Mouse (Mus musculus) heart, embryonic 11.5 days (tissue): Measurements from ENCODE around the gene Hoxa4. TPM values are rescaled to one million over a fixed set of nuclear protein-coding genes. Genes with fewer than 3 reads are reported as not detected.

Experiments used
- ATAC-seq: fragments of 200-750 bp; cut with Nextera tagmentation; replicated peaks from 2 replicates; pipeline ENCODE4 v1.8.0; 2017; ENCODE audit warnings: moderate library complexity; ENCODE audit not compliant: insufficient number of reproducible peaks, low FRiP score, low TSS enrichment
- H3K27ac ChIP-seq: fragments of 300-500 bp; sonication (generic); 2 replicates; pipeline ENCODE4 v1.5.1; 2014; ENCODE audit warnings: mild to moderate bottlenecking, low read depth, low read length
- H3K27me3 ChIP-seq: fragments of 300-500 bp; sonication (generic); 2 replicates; pipeline ENCODE4 v1.6.1; 2014; ENCODE audit warnings: mild to moderate bottlenecking, low read length, mixed read lengths; ENCODE audit not compliant: control insufficient read depth, insufficient read depth
- H3K36me3 ChIP-seq: fragments of 300-500 bp; sonication (generic); 2 replicates; pipeline ENCODE4 v1.6.1; 2014; ENCODE audit warnings: mild to moderate bottlenecking, low read length, moderate library complexity, mixed read lengths; ENCODE audit not compliant: control insufficient read depth, insufficient read depth
- H3K4me1 ChIP-seq: fragments of 300-500 bp; sonication (generic); 2 replicates; pipeline ENCODE4 v1.6.1; 2014; ENCODE audit warnings: low read length; ENCODE audit not compliant: control insufficient read depth, insufficient read depth
- H3K4me2 ChIP-seq: fragments of 300-500 bp; sonication (generic); 2 replicates; pipeline ENCODE4 v1.6.1; 2014; ENCODE audit warnings: mild to moderate bottlenecking, moderate library complexity
- H3K4me3 ChIP-seq: fragments of 300-500 bp; sonication (generic); 2 replicates; pipeline ENCODE4 v1.5.1; 2014; ENCODE audit warnings: low read depth, low read length
- H3K9ac ChIP-seq: fragments of 300-500 bp; sonication (generic); 2 replicates; pipeline ENCODE4 v1.6.1; 2014; ENCODE audit warnings: mild to moderate bottlenecking, low read depth, low read length, moderate library complexity
- H3K9me3 ChIP-seq: fragments of 300-500 bp; sonication (generic); replicated peaks from 2 replicates; pipeline ENCODE4 v1.6.1; 2016; ENCODE audit warnings: low read length; ENCODE audit not compliant: control insufficient read depth
- WGBS: fragments of 180-500 bp; shearing (Covaris S2); extraction: QIAGEN DNeasy Blood & Tissue Kit; methylation state at CpG from one replicate; pipeline ENCODE4 v1.1.7; 2014; ENCODE audit not compliant: insufficient replicate concordance; 5-methylcytosine and 5-hydroxymethylcytosine counted together
- polyA plus RNA-seq: library from polyadenylated mRNA; unstranded; fragments of >200 nt; fragmentation: Nextera tagmentation; extraction: Ambion mirVana; gene quantifications from 2 replicates; pipeline ENCODE4 v1.2.1, GENCODE M21; 2014

Hoxa4 gene
- polyA plus RNA-seq, 1 experiment from 2014 or later: 1.4 TPM

- no peak overlapping the region for H3K27ac ChIP-seq
- ATAC-seq: no peak
- H3K9me3 ChIP-seq: no peaks in the 10 kb centered on the region
- H3K4me1 ChIP-seq: peaks cover 5% of the 10 kb centered on the region; the same call in 1 of the 2 replicates
- WGBS: under 1% methylated on average over 35 of the region's 36 CpGs
- H3K4me2 ChIP-seq: no peak overlapping the region
- peaks cover 97% of the 10 kb centered on the region for H3K27me3 ChIP-seq
- no peaks in the 10 kb centered on the region for H3K36me3 ChIP-seq
- no peak overlapping the region for H3K4me3 ChIP-seq
- no peak overlapping the region for H3K9ac ChIP-seq
Observed at GRCm38 (mm10) chr6:52224895-52225611, 33.5 kb upstream of the Hoxa4 start.

- peaks cover 5% of the 10 kb centered on the region; the same call in 1 of the 2 replicates for H3K4me1 ChIP-seq
- H3K27ac ChIP-seq: no peak overlapping the region
- WGBS: 3% methylated on average over 24 of the region's 24 CpGs
- no peak overlapping the region for H3K4me2 ChIP-seq
- no peaks in the 10 kb centered on the region for H3K9me3 ChIP-seq
- no peak for ATAC-seq
- no peak overlapping the region for H3K4me3 ChIP-seq
- peaks cover 97% of the 10 kb centered on the region for H3K27me3 ChIP-seq
- H3K9ac ChIP-seq: no peak overlapping the region
- no peaks in the 10 kb centered on the region for H3K36me3 ChIP-seq
Observed at GRCm38 (mm10) chr6:52223939-52224760, 32.6 kb upstream of the Hoxa4 start.

GRCm38 (mm10) chr6:52222729-52223128 is 31.2 kb upstream of the Hoxa4 start:
- 13% methylated on average over 13 of the region's 13 CpGs for WGBS
- H3K27ac ChIP-seq: no peak overlapping the region
- no peaks in the 10 kb centered on the region for H3K36me3 ChIP-seq
- peaks cover 5% of the 10 kb centered on the region; the same call in 1 of the 2 replicates for H3K4me1 ChIP-seq
- no peaks in the 10 kb centered on the region for H3K9me3 ChIP-seq
- H3K4me3 ChIP-seq: no peak overlapping the region
- no peak for ATAC-seq
- H3K9ac ChIP-seq: no peak overlapping the region
- no peak overlapping the region for H3K4me2 ChIP-seq
- peaks cover 100% of the 10 kb centered on the region for H3K27me3 ChIP-seq

GRCm38 (mm10) chr6:52221993-52222685 is 30.6 kb upstream of the Hoxa4 start:
- Histone ChIP-seq H3K4me3 (peak overlapping the region; percentile 57), H3K27ac (no peak overlapping the region), H3K4me1 (peaks cover 5% of the 10 kb centered on the region; the same call in 1 of the 2 replicates), H3K9ac (no peak overlapping the region), H3K36me3 (no peaks in the 10 kb centered on the region), H3K4me2 (peak overlapping the region; percentile 89), H3K27me3 (peaks cover 100% of the 10 kb centered on the region), H3K9me3 (no peaks in the 10 kb centered on the region)
- WGBS: 8% methylated on average over 21 of the region's 21 CpGs
- no peak for ATAC-seq

GRCm38 (mm10) chr6:52221337-52221992 is 29.9 kb upstream of the Hoxa4 start, which contains the start of gene Hoxa7:
Hoxa7 (minus strand) TSS chr6:52221854.
- Histone ChIP-seq H3K27me3 (peaks cover 100% of the 10 kb centered on the region), H3K36me3 (no peaks in the 10 kb centered on the region), H3K9ac (no peak within 1 kb of the TSS), H3K4me1 (peaks cover 9% of the 10 kb centered on the region; the same call in 1 of the 2 replicates), H3K27ac (no peak within 1 kb of the TSS), H3K9me3 (no peaks in the 10 kb centered on the region), H3K4me2 (peak within 1 kb of the TSS; percentile 89), H3K4me3 (peak within 1 kb of the TSS; percentile 57)
- ATAC-seq: 0 out of 2 replicates have a peak, but pooled peaks have one; percentile 7
- WGBS: 2% methylated on average over 46 of the region's 46 CpGs

GRCm38 (mm10) chr6:52220865-52221310 is 29.3 kb upstream of the Hoxa4 start:
- Histone ChIP-seq H3K9me3 (no peaks in the 10 kb centered on the region), H3K9ac (no peak overlapping the region), H3K4me3 (peak overlapping the region; percentile 57), H3K4me1 (peaks cover 7% of the 10 kb centered on the region; the same call in 1 of the 2 replicates), H3K36me3 (no peaks in the 10 kb centered on the region), H3K27me3 (peaks cover 100% of the 10 kb centered on the region), H3K4me2 (peak overlapping the region; percentile 89), H3K27ac (no peak overlapping the region)
- WGBS: 6% methylated on average over 12 of the region's 12 CpGs
- no peak for ATAC-seq

GRCm38 (mm10) chr6:52220003-52220864 is 28.7 kb upstream of the Hoxa4 start:
- no peaks in the 10 kb centered on the region for H3K9me3 ChIP-seq
- no peak overlapping the region for H3K4me2 ChIP-seq
- peaks cover 100% of the 10 kb centered on the region for H3K27me3 ChIP-seq
- no peak for ATAC-seq
- 0 out of 2 replicates have a peak, but pooled peaks cover 4% of the 10 kb centered on the region for H3K4me1 ChIP-seq
- H3K27ac ChIP-seq: no peak overlapping the region
- no peak overlapping the region for H3K4me3 ChIP-seq
- 14% methylated on average over 32 of the region's 32 CpGs for WGBS
- H3K9ac ChIP-seq: no peak overlapping the region
- no peaks in the 10 kb centered on the region for H3K36me3 ChIP-seq
